Mouse (Mus musculus) heart, adult 2 months (tissue): ENCODE measurements around the gene F830045P16Rik. TPM values are rescaled to one million over a fixed set of nuclear protein-coding genes. Genes with fewer than 3 reads are reported as not detected.
A peak's percentile ranks its signal among the peaks of the same experiment; 100 is the strongest.

Experiments used
- DNase-seq, 2 experiments: peaks; one replicate each; pipeline ENCODE4 v3.0.0; 2021
- H3K27ac ChIP-seq: fragments of 200-600 bp; 2 replicates; pipeline ENCODE4 v1.8.1; 2022
- H3K27me3 ChIP-seq: fragments of 200-500 bp; 2 replicates; pipeline ENCODE4 v1.6.1; 2012; ENCODE audit warnings: mild to moderate bottlenecking, low read length, inconsistent platforms, mixed read lengths; ENCODE audit not compliant: control insufficient read depth, insufficient read depth
- H3K36me3 ChIP-seq: fragments of 200-500 bp; 2 replicates; pipeline ENCODE4 v1.6.1; 2012; ENCODE audit warnings: low read length, inconsistent platforms; ENCODE audit not compliant: control insufficient read depth, insufficient read depth
- H3K4me1 ChIP-seq: fragments of 200-500 bp; 2 replicates; pipeline ENCODE4 v1.6.1; 2011; ENCODE audit warnings: low read length; ENCODE audit not compliant: control insufficient read depth, insufficient read depth
- H3K4me3 ChIP-seq: fragments of 200-600 bp; 2 replicates; pipeline ENCODE4 v1.8.1; 2022
- H3K79me2 ChIP-seq: fragments of 200-500 bp; replicated peaks from 2 replicates; pipeline ENCODE4 v1.6.1; 2012; ENCODE audit warnings: mild to moderate bottlenecking, inconsistent platforms, low read length, moderate library complexity, mixed read lengths; ENCODE audit not compliant: control insufficient read depth, insufficient read depth
- H3K9ac ChIP-seq: fragments of 200-500 bp; 2 replicates; pipeline ENCODE4 v1.6.1; 2012; ENCODE audit warnings: low read depth, mild to moderate bottlenecking, control low read depth, inconsistent platforms, low read length, mixed read lengths
- CTCF ChIP-seq: fragments of 200-600 bp; IDR thresholded peaks from 2 replicates; pipeline ENCODE4 v1.8.1; 2022; ENCODE audit warnings: antibody characterized with exemption, mild to moderate bottlenecking, moderate library complexity
- EP300 ChIP-seq: fragments of 200-500 bp; IDR thresholded peaks from 2 replicates; pipeline ENCODE4 v1.6.1; 2011; ENCODE audit warnings: low read depth, low read length, control low read depth; ENCODE audit not compliant: insufficient read depth
- POLR2A ChIP-seq: fragments of 200-500 bp; IDR thresholded peaks from 2 replicates; pipeline ENCODE4 v1.6.1; 2011; ENCODE audit warnings: mild to moderate bottlenecking, low read depth, low read length, control low read depth; ENCODE audit not compliant: insufficient read depth
- WGBS: fragments of 180-500 bp; shearing (Covaris S2); methylation state at CpG from one replicate; pipeline ENCODE4 v1.1.7; 2018; 5-methylcytosine and 5-hydroxymethylcytosine counted together
- intact Hi-C: fragments of 180-260 bp; cut with DNase I; formaldehyde crosslinking; loops from one replicate; pipeline ENCODE4 v1.15.1; 2025
- polyA plus RNA-seq: library from polyadenylated mRNA; depleted of rRNA; stranded (reverse); fragments of >200 nt; gene quantifications from 2 replicates; pipeline ENCODE4 v1.2.3, GENCODE M21; 2012
- total RNA-seq, 2 experiments: library from RNA; stranded (reverse); gene quantifications; 2 replicates each; pipeline ENCODE4 v1.2.3; 2021

Gene F830045P16Rik
- total and polyA plus RNA-seq, 3 experiments, result 0.23 TPM; not detected in 2

- H3K36me3 ChIP-seq, result no peaks in the 10 kb centered on the region
- TF ChIP-seq CTCF (no peak), EP300 (no peak), POLR2A (no peak)
Measured at GRCm38 (mm10) chr2:129531102-129531501, 5.3 kb downstream of the F830045P16Rik start.

GRCm38 (mm10) chr2:129529297-129530209 is 6.8 kb downstream of the F830045P16Rik start:
- H3K4me3 ChIP-seq, result peak overlapping the region; percentile 38
- H3K4me1 ChIP-seq, result peaks cover 2% of the 10 kb centered on the region; the same call in 1 of the 2 replicates
- 34% methylated on average over 14 of the region's 14 CpGs for WGBS
- peak overlapping the region; percentile 60 for H3K9ac ChIP-seq
- no peaks in the 10 kb centered on the region for H3K79me2 ChIP-seq
- H3K36me3 ChIP-seq, result no peaks in the 10 kb centered on the region
- TF ChIP-seq EP300 (0 out of 2 replicates have a peak, but pooled peaks have one; percentile 26), POLR2A (peak; percentile 32; the same call in 1 of the 2 replicates), CTCF (no peak)
- intact Hi-C loops, result no loop called here
- H3K27ac ChIP-seq, result peak overlapping the region; percentile 89
- no peaks in the 10 kb centered on the region for H3K27me3 ChIP-seq
- peak; percentile 65 to 83 for DNase-seq

More at GRCm38 (mm10) chr2:129531102-129531501, 5.3 kb downstream of the F830045P16Rik start:
- no peak overlapping the region for H3K9ac ChIP-seq
- H3K27ac ChIP-seq, result peak overlapping the region; percentile 32; the same call in 1 of the 2 replicates
- no peak overlapping the region for H3K4me3 ChIP-seq
- peaks cover 2% of the 10 kb centered on the region; the same call in 1 of the 2 replicates for H3K4me1 ChIP-seq
- DNase-seq, result no peak
- no peaks in the 10 kb centered on the region for H3K79me2 ChIP-seq
- intact Hi-C loops, result no loop called here
- no peaks in the 10 kb centered on the region for H3K27me3 ChIP-seq

- no peak for TF ChIP-seq CTCF
- TF ChIP-seq POLR2A, result no peak
- TF ChIP-seq EP300, result no peak
- Histone ChIP-seq H3K4me1 (peaks cover 2% of the 10 kb centered on the region; the same call in 1 of the 2 replicates), H3K9ac (no peak overlapping the region), H3K27ac (no peak overlapping the region), H3K27me3 (no peaks in the 10 kb centered on the region), H3K36me3 (no peaks in the 10 kb centered on the region), H3K79me2 (no peaks in the 10 kb centered on the region), H3K4me3 (no peak overlapping the region)
- 77% methylated on average over 4 of the region's 4 CpGs for WGBS
- no peak for DNase-seq
- intact Hi-C loops, result no loop called here
Measured at GRCm38 (mm10) chr2:129527916-129528315, 8.5 kb downstream of the F830045P16Rik start.

- no peak for DNase-seq
- Histone ChIP-seq H3K36me3 (no peaks in the 10 kb centered on the region), H3K27me3 (no peaks in the 10 kb centered on the region), H3K4me3 (no peak overlapping the region), H3K79me2 (no peaks in the 10 kb centered on the region), H3K27ac (no peak overlapping the region), H3K4me1 (peaks cover 2% of the 10 kb centered on the region; the same call in 1 of the 2 replicates), H3K9ac (no peak overlapping the region)
- WGBS, result 65% methylated on average over 4 of the region's 4 CpGs
- intact Hi-C loops, result no loop called here
- TF ChIP-seq EP300 (no peak), CTCF (no peak), POLR2A (no peak)
Measured at GRCm38 (mm10) chr2:129526322-129526721, 10.1 kb downstream of the F830045P16Rik start.

- Histone ChIP-seq H3K4me1 (peaks cover 2% of the 10 kb centered on the region; the same call in 1 of the 2 replicates), H3K4me3 (no peak overlapping the region), H3K9ac (no peak overlapping the region), H3K36me3 (no peaks in the 10 kb centered on the region), H3K27ac (no peak overlapping the region), H3K79me2 (no peaks in the 10 kb centered on the region), H3K27me3 (no peaks in the 10 kb centered on the region)
- intact Hi-C loops, result no loop called here
- DNase-seq, result no peak
- no peak for TF ChIP-seq POLR2A
- TF ChIP-seq EP300, result no peak
- TF ChIP-seq CTCF, result no peak
Measured at GRCm38 (mm10) chr2:129525644-129526043, 10.8 kb downstream of the F830045P16Rik start.

- Histone ChIP-seq H3K9ac (no peak overlapping the region), H3K27ac (no peak overlapping the region), H3K4me3 (no peak overlapping the region), H3K27me3 (no peaks in the 10 kb centered on the region), H3K4me1 (peaks cover 2% of the 10 kb centered on the region; the same call in 1 of the 2 replicates), H3K79me2 (no peaks in the 10 kb centered on the region), H3K36me3 (no peaks in the 10 kb centered on the region)
- WGBS, result 84% methylated on average over 3 of the region's 3 CpGs
- no peak for DNase-seq
- intact Hi-C loops, result no loop called here
- TF ChIP-seq POLR2A (no peak), CTCF (no peak)
Measured at GRCm38 (mm10) chr2:129518526-129518925, 17.9 kb downstream of the F830045P16Rik start.
